Mouse (Mus musculus): Measurements from ENCODE around the gene Ugt1a6b. TPM values are rescaled to one million over a fixed set of nuclear protein-coding genes. Genes with fewer than 3 reads are reported as not detected.
A peak's percentile ranks its signal among the peaks of the same experiment; 100 is the strongest.
"Not testable (repeated sequence)": the region's sequence is repeated elsewhere in the genome, so short reads cannot be mapped to it uniquely, and the experiment has no call there.

The Ugt1a6b gene
- total RNA-seq, 4 experiments from 2014 or later: 0.83 to 1.3 (median 1.1) TPM; not detected in 1

GRCm38 (mm10) chr1:88223591-88223990 lies 120.5 kb downstream of the Ugt1a6b start:
- DNase-seq (ENCODE audit: low spot score): peak; percentile 13

- peak; percentile 27 for DNase-seq (ENCODE audit: low spot score)
Observed at GRCm38 (mm10) chr1:88224029-88224776, 121.2 kb downstream of the Ugt1a6b start.

- DNase-seq (ENCODE audit: low spot score): not testable (repeated sequence)
Observed at GRCm38 (mm10) chr1:88225301-88225700, 122.2 kb downstream of the Ugt1a6b start.

- no peak for DNase-seq (ENCODE audit: low spot score)
Observed at GRCm38 (mm10) chr1:88225741-88226140, 122.7 kb downstream of the Ugt1a6b start.

- peak; percentile 60 for DNase-seq (ENCODE audit: low spot score)
Observed at GRCm38 (mm10) chr1:88226670-88227379, 123.8 kb downstream of the Ugt1a6b start, which contains the start of gene Mroh2a. Gene Mroh2a (plus strand): TSS chr1:88226986.

- no peak for DNase-seq (ENCODE audit: low spot score)
Observed at GRCm38 (mm10) chr1:88227482-88227881, 124.4 kb downstream of the Ugt1a6b start.

GRCm38 (mm10) chr1:88228121-88228520 lies 125.1 kb downstream of the Ugt1a6b start:
- no peak for DNase-seq (ENCODE audit: low spot score)

- no peak for DNase-seq (ENCODE audit: low spot score)
Observed at GRCm38 (mm10) chr1:88229566-88229965, 126.5 kb downstream of the Ugt1a6b start.

GRCm38 (mm10) chr1:88229986-88230385 lies 126.9 kb downstream of the Ugt1a6b start:
- DNase-seq (ENCODE audit: low spot score): no peak

- DNase-seq (ENCODE audit: low spot score): no peak
Observed at GRCm38 (mm10) chr1:88230421-88230820, 127.4 kb downstream of the Ugt1a6b start.

GRCm38 (mm10) chr1:88230981-88231802 lies 128.1 kb downstream of the Ugt1a6b start:
- DNase-seq (ENCODE audit: low spot score): no peak

GRCm38 (mm10) chr1:88231803-88232499 lies 128.9 kb downstream of the Ugt1a6b start:
- DNase-seq (ENCODE audit: low spot score): no peak

GRCm38 (mm10) chr1:88232664-88233380 lies 129.8 kb downstream of the Ugt1a6b start:
- DNase-seq (ENCODE audit: low spot score): no peak

- DNase-seq (ENCODE audit: low spot score): no peak
Observed at GRCm38 (mm10) chr1:88233421-88234247, 130.6 kb downstream of the Ugt1a6b start.

GRCm38 (mm10) chr1:88234248-88234610 lies 131.2 kb downstream of the Ugt1a6b start:
- DNase-seq (ENCODE audit: low spot score): no peak

- no peak for DNase-seq (ENCODE audit: low spot score)
Observed at GRCm38 (mm10) chr1:88234646-88235045, 131.6 kb downstream of the Ugt1a6b start.

- DNase-seq (ENCODE audit: low spot score): no peak
Observed at GRCm38 (mm10) chr1:88235046-88235893, 132.2 kb downstream of the Ugt1a6b start.

- no peak for DNase-seq (ENCODE audit: low spot score)
Observed at GRCm38 (mm10) chr1:88235894-88236415, 132.9 kb downstream of the Ugt1a6b start.

- DNase-seq (ENCODE audit: low spot score): no peak
Observed at GRCm38 (mm10) chr1:88237311-88237710, 134.3 kb downstream of the Ugt1a6b start.

Data from heart, adult 8-10 months (tissue).